Mouse (Mus musculus): ENCODE data around the gene Gucd1.
A peak's percentile ranks its signal among the peaks of the same experiment; 100 is the strongest.
"Not testable (repeated sequence)": the region's sequence is repeated elsewhere in the genome, so short reads cannot be mapped to it uniquely, and the experiment has no call there.

Gene Gucd1

GRCm38 (mm10) chr10:75364214-75364690 is 153.5 kb downstream of the Gucd1 start:
- peak; percentile 53 to 62 for DNase-seq

- no peak for DNase-seq
These were observed 162.4 kb downstream of the Gucd1 start for GRCm38 (mm10) chr10:75355341-75355740.

- not testable (repeated sequence) for DNase-seq
These were observed 163.9 kb downstream of the Gucd1 start for GRCm38 (mm10) chr10:75353838-75354241.

GRCm38 (mm10) chr10:75352541-75352940 is 165.2 kb downstream of the Gucd1 start:
- DNase-seq, result no peak

- DNase-seq, result no peak
These were observed 167.2 kb downstream of the Gucd1 start for GRCm38 (mm10) chr10:75350564-75350963.

- DNase-seq, result no peak
These were observed 172.5 kb downstream of the Gucd1 start for GRCm38 (mm10) chr10:75345265-75345664.

- not testable (repeated sequence) for DNase-seq
These were observed 173.2 kb downstream of the Gucd1 start for GRCm38 (mm10) chr10:75344563-75344962.

GRCm38 (mm10) chr10:75341936-75342335 is 175.8 kb downstream of the Gucd1 start:
- DNase-seq, result no peak

- DNase-seq, result no peak
These were observed 178.4 kb downstream of the Gucd1 start for GRCm38 (mm10) chr10:75339377-75339776.

GRCm38 (mm10) chr10:75338852-75339251 is 178.9 kb downstream of the Gucd1 start:
- DNase-seq, result no peak

GRCm38 (mm10) chr10:75337231-75337630 is 180.5 kb downstream of the Gucd1 start:
- no peak for DNase-seq

GRCm38 (mm10) chr10:75335075-75335474 is 182.7 kb downstream of the Gucd1 start:
- no peak for DNase-seq

- DNase-seq, result no peak
These were observed 183.6 kb downstream of the Gucd1 start for GRCm38 (mm10) chr10:75334175-75334574.

GRCm38 (mm10) chr10:75333176-75333776 is 184.5 kb downstream of the Gucd1 start:
- DNase-seq, result peak; percentile 29 to 48

- DNase-seq, result no peak
These were observed 185.5 kb downstream of the Gucd1 start for GRCm38 (mm10) chr10:75332268-75332667.

GRCm38 (mm10) chr10:75328201-75328704 is 189.5 kb downstream of the Gucd1 start:
- no peak for DNase-seq

GRCm38 (mm10) chr10:75327081-75327480 is 190.7 kb downstream of the Gucd1 start:
- no peak for DNase-seq

- DNase-seq, result no peak
These were observed 191.2 kb downstream of the Gucd1 start for GRCm38 (mm10) chr10:75326553-75326952.

- DNase-seq, result no peak
These were observed 192.0 kb downstream of the Gucd1 start for GRCm38 (mm10) chr10:75325821-75326220.

- no peak for DNase-seq
These were observed 193.4 kb downstream of the Gucd1 start for GRCm38 (mm10) chr10:75324391-75324790.

- no peak for DNase-seq
These were observed 193.8 kb downstream of the Gucd1 start for GRCm38 (mm10) chr10:75323986-75324385.

- DNase-seq, result no peak
These were observed 194.8 kb downstream of the Gucd1 start for GRCm38 (mm10) chr10:75322966-75323365.

GRCm38 (mm10) chr10:75320321-75320720 is 197.5 kb downstream of the Gucd1 start:
- DNase-seq, result no peak

- no peak for DNase-seq
These were observed 199.6 kb downstream of the Gucd1 start for GRCm38 (mm10) chr10:75318206-75318605.

Measured in cerebellum, postnatal 36 days (tissue).